Mouse (Mus musculus) layer of hippocampus, postnatal 25 days (tissue): Measurements from ENCODE around the gene Zfp108. TPM values are rescaled to one million over a fixed set of nuclear protein-coding genes. Genes with fewer than 3 reads are reported as not detected.
"Not testable (repeated sequence)": the region's sequence is repeated elsewhere in the genome, so short reads cannot be mapped to it uniquely, and the experiment has no call there.

ENCODE experiments used
- DNase-seq, 2 experiments: peaks; one replicate each; pipeline ENCODE4 v3.0.0; 2022; ENCODE audit warnings: mixed read lengths in 2 of 2, low spot score in 1 of 2; ENCODE audit errors: extremely low spot score in 1 of 2
- total RNA-seq, 2 experiments: library from RNA; stranded (reverse); gene quantifications; 2 replicates each; pipeline ENCODE4 v1.2.3; 2021

Gene Zfp108
- total RNA-seq, result 1 to 10 TPM; 7.7 to 8.1 TPM

- DNase-seq, result peak; percentile 68 to 78
These were observed at the start of gene Zfp108 for GRCm38 (mm10) chr7:24254633-24255474. Zfp108 (plus strand) TSS chr7:24254794.

GRCm38 (mm10) chr7:24207488-24208261 is 46.9 kb upstream of the Zfp108 start:
- peak; percentile 62 to 64 for DNase-seq

- no peak for DNase-seq
These were observed 46.2 kb upstream of the Zfp108 start for GRCm38 (mm10) chr7:24208282-24208886.

GRCm38 (mm10) chr7:24210296-24210695 is 44.3 kb upstream of the Zfp108 start:
- DNase-seq, result no peak

GRCm38 (mm10) chr7:24211343-24211742 is 43.3 kb upstream of the Zfp108 start, which contains the start of gene Zfp111:
Zfp111 (minus strand) TSS chr7:24211443.
- DNase-seq, result no peak

- DNase-seq, result peak; percentile 58 to 59
These were observed 17.4 kb upstream of the Zfp108 start, which contains the start of gene Zfp109 for GRCm38 (mm10) chr7:24237040-24237791. Zfp109 (minus strand) TSS chr7:24237560.

- DNase-seq, result no peak
These were observed 597 bp upstream of the Zfp108 start for GRCm38 (mm10) chr7:24253779-24254615.

GRCm38 (mm10) chr7:24259306-24259999 is 4.9 kb downstream of the Zfp108 start:
- no peak for DNase-seq

- DNase-seq, result no peak
These were observed 5.4 kb downstream of the Zfp108 start for GRCm38 (mm10) chr7:24260000-24260312.

GRCm38 (mm10) chr7:24268176-24269155 is 13.9 kb downstream of the Zfp108 start:
- DNase-seq, result no peak

GRCm38 (mm10) chr7:24269256-24269655 is 14.7 kb downstream of the Zfp108 start:
- no peak for DNase-seq

GRCm38 (mm10) chr7:24269667-24270287 is 15.2 kb downstream of the Zfp108 start:
- DNase-seq, result no peak

GRCm38 (mm10) chr7:24270288-24270672 is 15.7 kb downstream of the Zfp108 start, which contains the start of gene Zfp93:
Zfp93 (plus strand) TSS chr7:24270420.
- peak; percentile 59 to 67 for DNase-seq

GRCm38 (mm10) chr7:24271191-24271590 is 16.6 kb downstream of the Zfp108 start:
- no peak for DNase-seq

GRCm38 (mm10) chr7:24274456-24274855 is 19.9 kb downstream of the Zfp108 start:
- no peak for DNase-seq

GRCm38 (mm10) chr7:24278771-24279170 is 24.2 kb downstream of the Zfp108 start:
- not testable (repeated sequence) for DNase-seq
